8 mouse cellular contexts compared by ENCODE assay signal in genomic region chr11:120234136-120234775, GRCm38 (mm10). TPM values are rescaled to one million over a fixed set of nuclear protein-coding genes. Genes with fewer than 3 reads are reported as not detected.
DNase-seq lines count a peak whose midpoint lies in the region; ATAC-seq and TF ChIP-seq lines count a peak whose summit lies in the region.

No protein-coding gene starts in this region.

- DNase-seq in gastrocnemius, adult 2 months = peak; percentile 69
- no peak for DNase-seq in gastrocnemius, adult 8-10 months (ENCODE audit: low spot score in 2 of 2)
- DNase-seq in CD4-positive helper T cell, adult 2 months (ENCODE audit: low read depth, low spot score) = peak; percentile 27
- DNase-seq in cerebellum, postnatal 36 days = peak; percentile 54 to 69
- peak; percentile 79 for DNase-seq in limb, embryonic 10.5 days (ENCODE audit: low spot score)
- peak; percentile 66 for DNase-seq in midbrain, postnatal 0 days (ENCODE audit: low spot score)
- DNase-seq in urinary bladder, postnatal 25 days (ENCODE audit: low spot score) = peak; percentile 61

- no peaks in the 10 kb centered on the region for H3K27me3 ChIP-seq in heart, embryonic 15.5 days
- H3K27me3 ChIP-seq in limb, embryonic 10.5 days (ENCODE audit: low read depth, poor library complexity, severe bottlenecking) = no peaks in the 10 kb centered on the region
- no peaks in the 10 kb centered on the region for H3K27me3 ChIP-seq in midbrain, postnatal 0 days (ENCODE audit: insufficient read depth, low read length)

- H3K4me3 ChIP-seq in gastrocnemius, adult 2 months = peak overlapping the region; percentile 88
- H3K4me3 ChIP-seq in heart, embryonic 15.5 days = peak overlapping the region; percentile 70
- peak overlapping the region; percentile 96 for H3K4me3 ChIP-seq in limb, embryonic 10.5 days
- H3K4me3 ChIP-seq in midbrain, postnatal 0 days (ENCODE audit: low read depth, low read length) = peak overlapping the region; percentile 97

- TF ChIP-seq CTCF in gastrocnemius, adult 2 months (IDR thresholded peaks at IDR 0.05) = no peak
- TF ChIP-seq CTCF in midbrain, postnatal 0 days (IDR thresholded peaks at IDR 0.05) = no peak

- no peak for ATAC-seq in heart, embryonic 15.5 days (replicated peaks; ENCODE audit: insufficient number of reproducible peaks, insufficient read depth, low FRiP score, low read depth)
- ATAC-seq in midbrain, postnatal 0 days (ENCODE audit: low FRiP score) = no peak

- peak overlapping the region; percentile 87 for H3K9ac ChIP-seq in heart, embryonic 15.5 days
- H3K9ac ChIP-seq in midbrain, postnatal 0 days (replicated peaks; ENCODE audit: low read length, poor library complexity, severe bottlenecking) = peak overlapping the region; percentile 100

- H3K27ac ChIP-seq in gastrocnemius, adult 2 months = peak overlapping the region; percentile 99
- peak overlapping the region; percentile 88 for H3K27ac ChIP-seq in heart, embryonic 15.5 days
- H3K27ac ChIP-seq in limb, embryonic 10.5 days = peak overlapping the region; percentile 99
- H3K27ac ChIP-seq in midbrain, postnatal 0 days (ENCODE audit: low read depth, low read length) = peak overlapping the region; percentile 99

- peaks cover 26% of the 10 kb centered on the region for H3K4me1 ChIP-seq in heart, embryonic 15.5 days (replicated peaks)
- H3K4me1 ChIP-seq in limb, embryonic 10.5 days = peaks cover 56% of the 10 kb centered on the region
- H3K4me1 ChIP-seq in midbrain, postnatal 0 days (ENCODE audit: insufficient read depth, low read length) = peaks cover 17% of the 10 kb centered on the region

- H3K4me2 ChIP-seq in heart, embryonic 15.5 days = peak overlapping the region; percentile 85
- peak overlapping the region; percentile 95 for H3K4me2 ChIP-seq in midbrain, postnatal 0 days (ENCODE audit: low read depth, low read length, poor library complexity, severe bottlenecking)

- intact Hi-C loops in gastrocnemius, adult 2 months (cut with DNase I) = loop anchor here (1.0 kb wide), 1 partner anchor 46 kb away; no protein-coding TSS in a partner anchor

- under 1% methylated on average over 52 of the region's 52 CpGs for WGBS in heart, embryonic 15.5 days
- WGBS in limb, embryonic 10.5 days = under 1% methylated on average over 52 of the region's 52 CpGs
- WGBS in midbrain, postnatal 0 days = under 1% methylated on average over 52 of the region's 52 CpGs

- H3K36me3 ChIP-seq in heart, embryonic 15.5 days = no peaks in the 10 kb centered on the region
- peaks cover 14% of the 10 kb centered on the region for H3K36me3 ChIP-seq in limb, embryonic 10.5 days
- H3K36me3 ChIP-seq in midbrain, postnatal 0 days (ENCODE audit: insufficient read depth, low read length) = peaks cover 3% of the 10 kb centered on the region; the same call in 1 of the 2 replicates

- no peaks in the 10 kb centered on the region for H3K9me3 ChIP-seq in heart, embryonic 15.5 days (replicated peaks)
- no peaks in the 10 kb centered on the region for H3K9me3 ChIP-seq in limb, embryonic 10.5 days (replicated peaks)
- no peaks in the 10 kb centered on the region for H3K9me3 ChIP-seq in midbrain, postnatal 0 days (ENCODE audit: low read length)

RNA-seq across cellular contexts. Expression of gene Bahcc1, which starts 1.5 kb away (rescaled TPM):
- 1 to 10 TPM; 3.5 to 5.3 TPM for total RNA-seq in gastrocnemius, adult 2 months (2021)
- 1 to 10 TPM; 3.6 to 5.8 (median 4.7) TPM for total RNA-seq in gastrocnemius, adult 8-10 months (2022)
- 4.2 and 5.7 TPM in 2 replicates for polyA plus RNA-seq in heart, embryonic 15.5 days (2015; fragmentation: Nextera tagmentation; extraction: Ambion mirVana)
- 19.9 and 20.3 TPM in 2 replicates for polyA plus RNA-seq in limb, embryonic 10.5 days (2016; fragmentation: Nextera tagmentation; extraction: Ambion mirVana)
- 39.9 and 49.8 TPM in 2 replicates for total RNA-seq in midbrain, postnatal 0 days (2014; rRNA removed)
- 5.9 and 9.5 TPM in 2 replicates for polyA plus RNA-seq in midbrain, postnatal 0 days (2015; fragmentation: Nextera tagmentation; extraction: Ambion mirVana)

Comparison
In these comparisons a context has a peak if more than half of its experiments do, and no peak if none do; other contexts are left out.
1. DNase-seq: peak in gastrocnemius, adult 2 months (single experiment), CD4-positive helper T cell, adult 2 months (single experiment), cerebellum, postnatal 36 days (2 of 2), limb, embryonic 10.5 days (single experiment), midbrain, postnatal 0 days (single experiment) and urinary bladder, postnatal 25 days (single experiment); none in gastrocnemius, adult 8-10 months (0 of 2).
2. Peak in every context shown above with its lines, with median percentiles within 50 percentile points of each other: H3K27ac ChIP-seq and H3K4me3 ChIP-seq.